Mouse (Mus musculus) megakaryocyte, adult 5-6 weeks (primary cell): Measurements from ENCODE around the gene Fam216a. TPM values are rescaled to one million over a fixed set of nuclear protein-coding genes. Genes with fewer than 3 reads are reported as not detected.
"Not testable (repeated sequence)": the region's sequence is repeated elsewhere in the genome, so short reads cannot be mapped to it uniquely, and the experiment has no call there.

Source experiments
- ATAC-seq: 2 replicates; pipeline ENCODE4 v1.8.0; 2016; ENCODE audit warnings: mild to moderate bottlenecking, inconsistent platforms; ENCODE audit not compliant: poor library complexity, severe bottlenecking
- total RNA-seq, 2 experiments: library from RNA; stranded (forward) in 1 of 2; stranded (reverse) in 1 of 2; fragments of 153-499, 151-499 nt in 1 of 2; fragments of 221-1000, 200-1000 nt in 1 of 2; gene quantifications; 2 replicates each; pipeline versions ENCODE4 v1.2.3 to v1.2.4; 2015 to 2017

The Fam216a gene
- total RNA-seq (2015) (7.2 and 7.6 TPM in 2 replicates), total RNA-seq (2017) (9.4 and 10.5 TPM in 2 replicates)

DNA sequence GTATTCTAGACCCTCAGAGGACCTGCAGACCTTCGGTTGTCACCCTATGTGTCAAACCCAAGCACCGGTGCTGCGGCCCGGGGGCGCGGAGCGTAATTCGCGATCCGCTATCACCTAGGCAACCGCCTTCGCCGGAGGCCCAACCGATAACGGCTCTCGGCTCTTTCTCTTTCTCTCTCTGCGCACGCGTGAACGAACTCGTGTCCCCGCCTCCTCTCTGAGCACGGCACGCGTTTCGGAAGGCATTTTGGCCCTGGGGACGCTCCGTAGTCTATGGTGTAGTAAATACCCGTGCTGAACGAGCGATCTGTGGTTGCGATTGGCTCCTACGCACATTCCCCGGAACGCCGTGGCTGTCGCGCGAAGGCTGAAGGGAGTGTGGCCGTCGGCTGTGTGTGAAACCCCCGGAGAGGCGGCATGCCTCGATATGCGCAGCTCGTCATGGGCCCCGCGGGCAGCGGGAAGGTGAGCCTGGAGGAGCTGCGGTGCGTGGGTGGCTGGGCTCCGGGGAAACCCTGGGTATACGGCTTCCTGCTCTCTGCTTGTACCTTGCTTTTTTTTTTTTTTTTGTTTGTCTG is at the start of gene Fam216a:
Gene Fam216a, minus strand, starts transcription at position 173 of the 578 bp plus-strand sequence.
- ATAC-seq = peak; percentile 96

DNA sequence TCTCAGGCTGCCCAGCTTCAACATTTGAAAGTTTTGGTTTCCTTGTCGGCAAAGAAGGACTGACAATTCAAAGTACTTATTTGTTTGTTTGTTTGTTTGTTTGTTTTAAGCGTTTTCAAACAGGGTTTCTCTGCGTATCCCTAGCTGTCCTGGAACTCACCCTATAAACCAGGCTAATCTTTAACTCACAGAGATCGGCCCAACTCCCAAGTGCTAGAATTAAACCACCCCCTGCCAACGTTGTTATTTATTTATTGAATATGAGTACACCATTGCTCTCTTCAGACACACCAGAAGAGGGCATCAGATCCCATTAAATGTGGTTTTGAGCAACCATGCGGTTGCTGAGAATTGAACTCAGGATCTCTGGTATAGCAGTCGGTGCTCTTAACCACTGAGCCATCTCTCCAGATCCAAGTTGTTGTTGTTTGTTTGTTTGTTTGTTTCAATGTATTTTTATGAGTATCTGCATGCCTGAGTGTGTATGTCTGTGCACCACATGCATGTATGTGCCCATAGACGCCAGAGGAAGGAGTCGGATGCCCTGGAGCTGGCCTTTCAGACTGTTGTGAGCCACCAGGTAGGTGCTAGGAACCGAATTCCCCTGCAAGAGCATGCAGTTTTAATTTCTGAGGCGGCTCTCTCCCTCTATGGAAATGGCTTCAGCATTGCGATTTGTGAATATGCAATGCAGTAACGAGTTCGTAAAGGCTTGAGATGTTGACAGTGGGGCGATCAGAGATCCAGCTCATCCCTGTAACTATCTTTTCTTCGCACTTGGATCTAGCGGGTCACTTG is 49.3 kb upstream of the Fam216a start, which contains the start of gene Anapc7:
Gene Anapc7, plus strand, starts transcription at position 423 of the 798 bp plus-strand sequence.
- no peak; the same call in 1 of the 2 replicates for ATAC-seq

DNA sequence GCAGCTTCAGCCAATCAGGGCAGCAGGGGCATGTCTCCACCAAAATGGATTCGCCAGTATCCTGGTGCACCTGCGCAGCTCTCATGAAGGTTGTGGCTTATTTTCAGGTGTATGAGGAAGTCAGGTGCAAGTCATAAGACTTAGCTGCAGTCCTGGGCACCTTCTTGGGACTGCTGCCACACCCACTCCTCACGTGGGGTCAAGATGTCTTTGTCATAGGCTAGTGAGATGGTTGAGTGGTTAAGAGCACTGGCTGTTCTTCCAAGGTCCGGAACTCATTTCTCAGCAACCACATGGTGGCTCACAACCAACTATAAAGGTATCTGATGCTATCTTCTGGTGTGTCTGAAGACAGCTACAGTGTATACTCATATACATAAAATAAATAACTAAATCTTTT is 48.5 kb upstream of the Fam216a start:
- ATAC-seq = not testable (repeated sequence)

DNA sequence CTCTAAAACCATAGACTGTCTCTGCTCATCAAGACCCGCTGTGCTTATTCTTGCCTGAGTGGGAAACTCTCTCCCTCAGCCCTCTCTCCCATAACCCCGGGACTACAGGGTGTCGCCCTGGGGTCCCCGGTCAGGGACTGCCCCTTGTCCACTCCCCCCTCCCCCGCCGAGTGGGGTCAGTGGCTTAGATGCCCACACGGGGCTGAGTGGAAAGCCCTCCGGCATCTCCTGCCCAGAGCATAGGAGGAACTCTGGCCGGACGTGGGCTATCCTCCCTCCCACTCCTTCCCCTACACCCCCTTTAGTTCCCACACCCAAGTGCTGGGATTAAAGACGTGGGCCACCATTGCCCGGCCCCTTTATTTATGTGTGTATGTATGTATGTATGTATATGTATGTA is 43.3 kb upstream of the Fam216a start:
- ATAC-seq = no peak

DNA sequence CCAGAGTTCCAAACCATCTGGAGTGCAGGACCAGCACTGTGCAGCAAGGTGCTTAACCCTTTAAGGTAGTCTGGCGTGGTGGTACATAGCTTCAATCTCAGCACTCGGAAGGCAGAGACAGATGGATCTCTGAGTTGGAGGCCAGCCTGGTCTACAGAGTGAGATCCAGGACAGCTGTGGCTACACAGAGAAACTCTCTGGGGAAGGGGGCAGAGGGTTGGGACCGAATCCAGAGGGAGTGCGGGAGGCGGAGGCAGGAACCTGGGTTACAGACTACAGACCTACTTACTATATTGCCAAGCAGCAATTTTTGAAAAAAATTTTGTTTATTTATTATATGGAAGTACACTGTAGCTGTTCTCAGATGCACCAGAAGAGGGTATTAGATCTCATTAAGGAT is 42.2 kb upstream of the Fam216a start:
- no peak for ATAC-seq

DNA sequence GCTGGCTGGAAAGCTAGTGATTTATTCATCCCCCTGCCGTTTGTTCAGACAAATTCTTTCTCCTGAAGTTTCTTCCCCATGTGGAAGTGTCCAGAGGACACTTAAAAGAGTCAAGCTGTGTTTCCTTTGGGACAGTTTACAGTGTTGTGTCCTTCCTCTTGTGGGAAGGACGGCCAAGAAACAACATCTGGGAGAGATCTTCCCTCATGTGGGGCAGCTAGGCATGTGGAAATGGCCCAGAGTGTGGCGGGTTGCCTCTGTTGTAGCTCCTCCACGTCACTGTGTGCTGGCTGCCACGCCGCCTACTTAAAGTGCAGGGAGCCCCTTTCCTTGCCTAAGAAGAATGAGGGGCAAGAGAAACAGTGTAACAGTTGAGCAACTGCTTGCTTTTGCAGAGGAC is 40.7 kb upstream of the Fam216a start:
- ATAC-seq = no peak

DNA sequence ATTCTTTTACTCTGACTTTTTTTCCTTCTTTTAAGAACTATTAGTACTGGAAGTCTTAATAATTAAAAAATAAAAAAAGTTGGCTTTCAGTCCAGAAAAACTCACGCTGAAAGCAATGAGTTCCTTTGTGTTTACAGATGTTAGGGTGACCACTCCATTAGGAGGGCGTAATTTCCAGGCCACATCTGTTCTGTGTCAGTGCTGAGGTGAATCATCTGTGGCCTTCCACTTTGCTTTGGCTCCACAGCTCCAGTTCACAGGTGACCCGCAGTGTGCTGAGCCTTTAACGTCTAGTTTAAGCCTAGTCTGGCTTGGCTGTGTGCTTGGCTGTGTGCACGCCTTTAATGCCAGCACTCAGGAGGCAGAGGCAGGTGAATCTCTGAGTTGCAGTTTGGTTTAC is 39.7 kb upstream of the Fam216a start:
- ATAC-seq = no peak

DNA sequence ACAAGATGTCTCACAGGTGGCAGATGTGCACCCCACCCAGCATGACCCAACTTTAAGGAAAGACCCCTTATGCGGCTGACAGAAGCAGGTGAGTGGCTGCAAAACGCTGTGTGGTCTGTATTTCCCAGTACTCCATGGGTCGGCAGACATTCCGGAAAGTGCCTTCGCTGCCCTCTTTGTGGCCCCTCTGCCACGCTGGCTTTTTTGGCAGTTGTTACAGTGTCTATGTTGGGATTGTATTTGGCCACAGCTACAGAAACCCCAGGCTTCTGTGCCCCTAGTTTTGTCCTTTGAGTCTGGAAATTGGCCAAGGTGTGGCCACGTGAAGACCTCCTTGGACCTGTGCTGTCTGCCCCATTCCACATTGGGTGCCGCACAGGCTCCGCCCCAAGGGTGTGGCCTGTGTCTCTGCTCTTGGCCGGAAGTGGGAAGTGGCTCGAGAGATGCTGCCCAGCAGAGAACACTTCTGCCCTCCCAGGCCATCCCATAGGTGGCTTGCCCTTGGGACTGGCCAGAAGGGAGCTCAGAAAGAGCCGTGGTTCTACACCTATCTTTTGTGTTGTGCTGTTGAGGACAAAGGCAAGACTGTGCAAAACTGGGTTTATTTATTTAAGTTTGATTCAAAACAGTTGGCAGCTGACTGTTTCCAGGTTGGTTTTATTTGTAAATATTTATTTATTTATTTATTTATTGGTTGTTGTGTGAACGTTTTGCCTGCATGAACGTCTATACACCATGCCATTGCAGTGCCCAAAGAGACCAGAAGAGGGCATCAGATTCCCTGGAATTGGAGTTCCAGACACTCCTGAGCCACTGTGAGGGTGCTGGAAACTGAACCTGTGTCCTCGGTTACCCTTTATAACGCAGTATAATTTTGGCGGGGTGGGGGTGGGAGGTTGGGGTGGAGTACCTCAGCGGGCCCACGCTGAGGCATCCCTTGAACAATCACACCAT is 37.8 kb upstream of the Fam216a start:
- ATAC-seq = no peak

DNA sequence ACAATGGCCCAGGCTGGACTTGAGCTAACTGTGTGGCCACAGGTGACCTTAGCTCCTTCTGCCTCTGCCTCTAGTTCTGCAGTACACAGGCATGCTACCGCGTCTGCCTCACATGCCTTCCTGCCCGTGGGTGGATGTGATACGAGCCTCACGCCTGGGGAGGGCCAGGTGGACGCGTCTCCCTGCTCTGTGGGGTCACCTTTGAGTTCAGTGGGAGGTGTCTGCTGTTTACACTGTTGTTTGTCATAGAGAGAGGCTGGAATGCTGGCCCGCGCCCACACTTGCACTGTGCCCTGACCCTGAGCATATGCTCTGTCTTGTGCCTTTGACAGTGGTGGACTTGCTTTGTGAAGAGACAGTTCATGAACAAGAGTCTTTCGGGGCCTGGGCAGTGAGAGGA is 33.4 kb upstream of the Fam216a start:
- ATAC-seq = no peak

DNA sequence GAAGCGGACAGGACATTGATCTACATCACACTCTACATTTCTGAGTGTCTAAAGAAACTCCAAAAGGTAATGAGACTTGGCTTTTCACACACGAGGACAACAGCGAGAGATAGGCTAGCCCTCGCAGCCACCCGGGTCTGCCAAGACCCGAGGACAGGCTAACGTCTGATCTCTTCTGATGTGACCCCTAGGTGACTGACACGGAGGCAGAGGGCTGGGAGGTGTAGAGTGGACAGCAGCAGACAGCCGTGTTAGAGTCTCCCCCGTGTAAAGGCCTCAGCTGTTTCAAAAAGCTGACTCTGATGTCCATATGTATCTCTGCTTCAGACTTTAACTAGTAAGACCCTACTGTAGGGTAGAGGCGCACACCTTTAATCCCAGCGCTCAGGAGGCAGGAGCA is 31.2 kb upstream of the Fam216a start:
- ATAC-seq = no peak

DNA sequence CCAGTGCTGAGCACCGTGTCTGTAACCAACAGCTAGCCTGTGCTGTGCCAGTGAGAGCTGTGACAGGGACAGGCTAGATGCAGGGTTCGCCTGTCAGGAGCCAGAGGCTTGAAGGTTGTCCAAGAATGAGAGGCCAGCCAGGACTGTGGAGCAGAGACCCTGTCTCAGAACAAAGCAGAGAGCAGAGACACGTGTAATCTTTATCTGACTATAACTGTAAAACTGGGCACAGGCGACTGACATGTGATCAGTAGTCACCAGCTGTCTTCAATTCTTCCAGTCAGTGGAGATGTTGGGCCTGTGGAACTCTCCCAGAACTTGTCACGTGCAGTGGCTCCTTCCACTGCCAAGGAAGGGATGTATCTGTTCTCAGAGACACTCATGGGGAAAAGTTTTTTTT is 30.6 kb upstream of the Fam216a start:
- no peak for ATAC-seq

DNA sequence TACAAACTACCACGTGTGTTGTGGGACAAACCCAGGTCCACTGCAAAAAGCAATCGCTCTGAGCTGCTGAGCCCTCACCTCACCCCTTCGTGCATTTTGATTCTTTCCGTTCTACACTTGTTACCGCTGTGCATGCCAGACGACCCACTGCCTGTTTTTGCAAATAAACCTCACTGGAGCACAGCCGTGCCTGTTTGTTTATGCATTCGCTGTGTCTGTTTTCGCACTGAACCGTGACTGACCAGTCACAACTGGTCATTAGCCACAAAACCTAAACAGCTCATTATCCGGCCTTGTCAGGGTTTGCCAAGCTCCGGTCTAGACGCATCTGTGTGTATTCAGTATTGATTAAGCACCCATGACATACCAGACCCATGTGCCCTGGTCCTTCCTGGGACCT is 30.0 kb upstream of the Fam216a start:
- ATAC-seq = no peak

DNA sequence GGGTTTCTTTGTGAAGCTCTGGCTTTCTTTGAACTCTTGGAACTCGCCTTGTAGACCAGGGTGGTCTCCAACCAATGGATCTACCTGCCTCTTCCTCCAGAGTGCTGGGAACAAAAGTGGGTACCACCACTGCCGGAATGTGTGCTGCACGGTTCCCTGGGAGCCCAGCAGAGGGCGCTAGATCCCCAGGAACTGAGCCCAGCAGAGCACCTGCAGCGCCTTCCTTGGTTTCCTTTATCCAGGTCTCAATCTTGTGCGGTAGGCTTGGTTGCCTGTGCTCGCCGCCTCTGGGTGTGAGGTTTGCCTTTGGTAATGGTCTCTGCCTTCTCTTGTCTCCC is 29.1 kb upstream of the Fam216a start:
- ATAC-seq = peak; percentile 58

DNA sequence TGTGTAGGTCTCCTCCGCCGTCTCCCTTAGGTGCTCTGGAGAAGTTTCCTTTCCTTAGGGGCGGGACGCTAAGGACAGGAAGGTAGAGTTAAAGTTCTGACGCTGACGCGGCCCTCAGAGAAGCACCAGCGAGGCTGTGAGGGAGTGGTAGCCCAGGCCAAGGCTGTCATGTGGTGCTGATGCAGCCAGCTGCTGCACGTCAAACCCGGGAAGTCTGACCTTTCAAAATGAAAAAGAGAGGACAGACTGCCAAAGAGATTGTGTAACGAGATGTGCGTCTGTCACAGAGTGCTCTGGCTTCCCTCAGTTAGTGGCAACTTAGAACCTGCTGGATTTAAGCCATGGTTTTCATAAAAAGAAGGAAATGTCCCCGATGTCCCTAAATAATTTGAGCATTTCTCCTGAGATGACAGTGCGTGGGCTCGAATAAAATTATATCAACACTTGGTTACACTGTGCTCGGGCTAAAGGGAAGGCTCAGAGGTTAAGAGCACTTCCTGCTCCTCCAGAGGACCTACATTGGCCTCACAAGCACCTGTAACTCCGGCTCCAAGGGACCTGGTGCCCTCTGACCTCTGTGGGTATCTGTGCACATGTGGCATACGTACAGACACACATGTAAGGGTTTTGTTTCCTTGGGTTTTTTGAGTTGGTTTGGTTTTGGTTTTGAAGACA is 28.6 kb upstream of the Fam216a start:
- ATAC-seq = no peak; the same call in 1 of the 2 replicates

DNA sequence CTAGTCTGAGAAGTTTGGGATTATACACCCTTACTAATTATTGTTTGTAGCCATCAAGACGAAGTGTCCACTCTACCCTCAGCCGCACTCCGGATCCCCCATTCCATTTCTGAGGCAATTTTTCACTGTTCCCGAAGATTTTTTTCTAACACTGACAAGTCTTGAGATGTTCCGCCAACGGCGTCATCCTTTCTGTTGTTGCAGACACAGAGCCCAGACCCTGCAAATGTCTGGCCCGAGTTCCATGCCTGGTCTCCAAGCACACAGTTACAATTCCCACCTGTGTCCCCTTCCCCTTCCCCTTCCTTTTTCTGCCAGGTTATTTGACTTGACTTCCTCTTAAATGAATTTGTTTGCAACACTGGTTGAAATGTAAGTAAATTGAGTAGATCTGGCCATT is 27.7 kb upstream of the Fam216a start:
- no peak for ATAC-seq

DNA sequence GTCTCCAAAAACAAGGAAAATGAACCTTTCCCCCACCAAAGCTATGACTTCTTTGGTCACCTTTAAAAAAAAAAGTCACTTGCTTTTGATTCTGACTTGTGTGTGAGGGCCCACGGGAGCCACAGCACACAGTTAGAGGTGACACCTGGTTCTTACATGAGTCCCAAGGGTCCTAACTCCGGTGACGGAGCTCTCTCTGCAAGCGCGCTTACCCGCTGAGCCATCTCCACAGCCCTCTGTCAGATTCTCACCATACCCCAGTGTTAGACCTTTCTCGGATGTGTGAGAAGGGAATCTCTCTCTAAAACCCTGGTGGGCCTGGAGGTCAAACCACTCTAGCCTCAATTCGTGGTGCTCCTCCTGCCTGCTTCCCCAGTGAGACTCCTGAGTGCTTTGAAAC is 25.3 kb upstream of the Fam216a start:
- no peak for ATAC-seq

DNA sequence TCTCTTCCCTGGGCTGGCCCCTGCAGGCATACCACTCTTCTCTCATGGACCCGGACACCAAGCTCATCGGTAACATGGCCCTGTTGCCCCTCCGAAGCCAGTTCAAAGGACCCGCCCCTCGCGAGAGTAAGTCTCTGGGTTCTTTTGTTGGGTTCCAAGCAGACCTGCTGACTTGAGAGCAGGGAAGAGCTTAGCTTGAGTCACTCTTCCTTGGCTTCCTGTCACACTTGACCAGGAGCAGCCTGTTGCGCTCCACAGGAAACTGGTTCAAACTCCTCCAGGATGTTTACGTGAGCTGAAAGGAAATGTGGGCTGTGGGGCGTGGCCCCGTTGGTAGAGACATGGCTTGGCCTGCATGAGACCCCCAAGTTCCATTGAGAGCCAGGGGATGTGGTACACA is 24.6 kb upstream of the Fam216a start:
- no peak for ATAC-seq

DNA sequence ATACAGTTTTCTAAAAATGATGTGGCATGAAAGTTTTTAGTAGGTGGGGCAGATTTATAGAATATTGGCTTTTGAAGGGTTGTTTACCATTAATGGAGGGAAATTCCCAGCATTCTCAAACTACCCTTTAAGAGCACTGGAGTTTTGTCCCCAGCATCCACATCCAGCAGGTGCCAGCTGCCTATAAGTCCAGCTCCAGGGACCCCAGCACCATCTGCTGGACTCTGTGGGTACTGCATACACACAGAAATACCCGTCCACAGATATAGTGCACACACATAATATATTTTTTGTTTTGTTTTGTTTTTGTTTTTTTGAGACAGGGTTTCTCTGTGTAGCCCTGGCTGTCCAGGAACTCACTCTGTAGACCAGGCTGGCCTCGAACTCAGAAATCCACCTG is 21.7 kb upstream of the Fam216a start:
- peak; percentile 55 for ATAC-seq

DNA sequence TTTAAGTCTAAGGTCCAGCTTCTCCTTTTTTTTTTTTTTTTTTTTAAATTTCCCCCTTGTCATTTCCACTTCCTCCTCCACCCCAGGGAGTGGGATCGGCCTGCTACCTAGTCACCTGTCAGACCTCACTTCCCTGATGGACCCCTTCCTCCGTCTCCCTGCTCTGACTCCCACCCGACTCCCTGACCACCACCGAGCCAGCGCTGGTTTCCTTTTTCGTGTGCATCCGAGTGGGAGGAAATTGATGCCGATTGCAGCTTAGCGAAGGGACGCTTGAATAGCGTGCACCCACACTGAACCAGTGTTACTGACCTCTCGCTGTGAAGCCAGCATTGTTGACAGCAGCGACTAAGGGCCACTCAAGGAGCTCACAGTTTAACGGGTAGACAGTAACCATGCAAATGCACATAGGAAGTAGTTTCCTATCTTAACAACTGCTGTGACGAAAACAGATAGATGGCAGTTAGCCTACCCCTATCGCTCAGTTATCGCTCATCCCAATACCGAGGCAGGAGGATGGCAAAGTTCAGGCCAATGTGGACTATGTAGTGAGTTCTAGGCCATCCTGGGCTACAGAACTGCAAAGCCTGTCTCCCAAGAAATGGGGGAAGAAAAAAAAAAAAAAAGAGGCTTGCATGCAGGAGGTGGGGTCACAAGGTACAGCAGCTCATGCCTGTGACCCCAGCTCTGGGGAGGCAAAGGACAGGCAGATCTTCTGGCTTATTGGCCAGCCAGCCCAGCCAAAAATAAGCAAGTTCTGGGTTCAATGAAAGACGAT is 20.3 kb upstream of the Fam216a start:
- peak; percentile 71 for ATAC-seq

DNA sequence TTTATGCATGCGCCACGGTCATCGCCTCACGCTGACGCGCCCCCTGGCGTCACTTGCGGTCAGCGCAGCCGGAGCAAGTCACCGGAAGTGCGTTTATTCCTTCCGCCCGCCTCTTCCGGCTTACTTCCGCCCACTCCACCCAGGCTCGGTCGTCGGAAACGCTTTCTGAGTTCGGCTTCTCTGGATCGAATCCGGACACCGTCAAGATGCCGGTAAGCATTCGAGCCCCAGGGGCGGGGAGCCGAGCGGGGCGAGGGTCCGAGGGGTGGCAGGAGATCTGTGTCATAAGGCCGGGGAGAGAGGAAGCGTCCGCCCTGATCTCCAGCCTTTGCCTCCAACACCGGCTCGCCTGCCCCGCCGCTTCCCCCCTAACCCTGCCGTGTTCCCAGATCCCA is 19.6 kb upstream of the Fam216a start, which contains the start of gene Arpc3:
Gene Arpc3, plus strand, starts transcription at position 93 of the 395 bp plus-strand sequence.
- ATAC-seq = peak; percentile 95
